Mouse (Mus musculus): ENCODE measurements around the gene Sppl2a. TPM values are rescaled to one million over a fixed set of nuclear protein-coding genes. Genes with fewer than 3 reads are reported as not detected.

The Sppl2a gene
- polyA plus RNA-seq, 1 experiment from 2014 or later: 36.4 TPM

DNA sequence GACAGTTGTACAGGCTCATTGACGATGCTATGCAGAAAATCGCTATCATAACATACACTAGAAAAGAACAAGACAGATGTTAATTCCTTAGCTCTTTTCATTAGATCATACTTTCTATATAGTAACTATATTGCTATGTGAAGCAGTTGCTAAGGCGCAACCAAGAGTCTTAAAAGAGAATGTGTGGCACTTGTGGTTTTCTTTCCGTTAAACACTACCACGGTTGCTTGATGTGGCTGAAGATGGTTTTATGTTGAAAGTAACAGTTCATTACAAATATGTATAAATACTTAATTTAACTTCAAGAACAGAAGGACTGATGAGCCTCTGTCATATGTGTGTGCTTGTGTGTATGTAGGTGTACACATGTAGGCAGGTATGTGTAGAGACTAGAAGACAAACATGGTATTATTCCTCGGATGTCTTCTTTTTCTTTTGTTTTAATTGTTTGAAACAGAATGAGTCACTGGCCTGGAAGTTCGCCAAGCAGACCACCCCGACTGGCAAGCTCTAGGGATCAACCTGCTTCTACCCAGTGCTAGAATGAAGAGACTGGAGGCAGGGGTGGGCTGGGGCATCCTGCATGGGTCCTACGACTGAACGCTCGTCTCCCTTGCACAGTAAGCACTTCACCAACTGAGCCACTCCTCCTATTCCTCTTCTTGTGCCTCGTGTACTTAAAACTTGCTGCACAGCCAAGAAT, 12.5 kb downstream of the Sppl2a start:
- H3K4me2 ChIP-seq: no peak overlapping the region
- 85% methylated on average over 12 of the region's 12 CpGs for WGBS (ENCODE audit: insufficient replicate concordance)

DNA sequence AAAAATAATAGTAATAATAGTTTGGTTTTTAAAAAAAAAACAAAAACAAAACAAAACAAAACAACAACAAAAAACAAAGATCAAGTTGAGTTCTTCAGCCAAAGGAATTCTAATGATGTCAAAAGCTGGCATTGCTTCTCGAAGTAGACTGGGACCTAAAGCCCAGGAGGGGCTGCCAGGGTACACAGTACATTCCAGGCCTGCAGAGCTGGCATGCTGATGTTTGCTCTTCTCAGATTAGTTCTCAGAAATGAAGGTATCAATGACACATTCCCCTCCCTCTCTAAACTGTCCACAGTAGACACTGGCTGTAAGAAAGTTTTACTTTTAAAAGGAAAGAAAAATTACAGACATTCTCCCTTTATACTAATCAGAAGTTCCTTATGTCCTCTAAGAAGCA, 16.8 kb downstream of the Sppl2a start:
- H3K4me2 ChIP-seq: no peak overlapping the region
- no peak overlapping the region for H3K27ac ChIP-seq (ENCODE audit: low read depth, low read length)
- no peaks in the 10 kb centered on the region for H3K4me1 ChIP-seq (ENCODE audit: control insufficient read depth, insufficient read depth, low read length)
- ATAC-seq (replicated peaks; ENCODE audit: insufficient number of reproducible peaks, low FRiP score, low TSS enrichment): no peak
- H3K9me3 ChIP-seq (replicated peaks; ENCODE audit: control insufficient read depth, low read length): no peaks in the 10 kb centered on the region
- WGBS (ENCODE audit: insufficient replicate concordance): 64% methylated on average over 1 of the region's 1 CpGs
- H3K27me3 ChIP-seq (ENCODE audit: control insufficient read depth, insufficient read depth, low read length): no peaks in the 10 kb centered on the region
- no peak overlapping the region for H3K9ac ChIP-seq (ENCODE audit: low read depth, low read length)
- peaks cover 8% of the 10 kb centered on the region for H3K36me3 ChIP-seq (ENCODE audit: control insufficient read depth, insufficient read depth, low read length)
- H3K4me3 ChIP-seq (ENCODE audit: low read depth, low read length): no peak overlapping the region

More for the DNA sequence above, 12.5 kb downstream of the Sppl2a start:
- Histone ChIP-seq H3K4me3 (ENCODE audit: low read depth, low read length) (no peak overlapping the region), H3K36me3 (ENCODE audit: control insufficient read depth, insufficient read depth, low read length) (peaks cover 10% of the 10 kb centered on the region), H3K9ac (ENCODE audit: low read depth, low read length) (no peak overlapping the region), H3K27me3 (ENCODE audit: control insufficient read depth, insufficient read depth, low read length) (no peaks in the 10 kb centered on the region), H3K4me1 (ENCODE audit: control insufficient read depth, insufficient read depth, low read length) (no peaks in the 10 kb centered on the region), H3K9me3 (replicated peaks; ENCODE audit: control insufficient read depth, low read length) (no peaks in the 10 kb centered on the region), H3K27ac (ENCODE audit: low read depth, low read length) (no peak overlapping the region)
- ATAC-seq (replicated peaks; ENCODE audit: insufficient number of reproducible peaks, low FRiP score, low TSS enrichment): no peak

DNA sequence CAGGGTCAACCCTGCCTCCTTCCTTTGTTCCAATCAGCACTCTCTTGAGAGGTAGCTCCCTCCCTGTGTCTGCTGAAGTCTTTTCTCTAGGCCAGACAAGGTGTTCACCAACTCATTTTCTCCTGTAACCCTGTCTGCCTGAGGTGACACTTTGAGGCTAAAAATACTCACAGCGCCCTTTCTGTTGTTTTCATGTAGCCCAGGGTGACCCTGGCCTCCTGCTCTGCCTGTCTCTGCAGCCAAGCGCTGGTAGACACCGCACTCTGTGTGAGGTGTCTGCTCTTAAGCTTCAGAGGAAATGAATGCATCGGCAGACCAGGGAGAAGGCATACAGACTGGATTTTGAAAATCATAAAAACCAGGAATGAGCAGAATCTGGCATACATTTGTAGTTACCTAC, 18.9 kb downstream of the Sppl2a start:
- Histone ChIP-seq H3K4me1 (ENCODE audit: control insufficient read depth, insufficient read depth, low read length) (no peaks in the 10 kb centered on the region), H3K9ac (ENCODE audit: low read depth, low read length) (no peak overlapping the region), H3K4me3 (ENCODE audit: low read depth, low read length) (no peak overlapping the region), H3K27me3 (ENCODE audit: control insufficient read depth, insufficient read depth, low read length) (no peaks in the 10 kb centered on the region), H3K27ac (ENCODE audit: low read depth, low read length) (no peak overlapping the region), H3K4me2 (no peak overlapping the region), H3K9me3 (replicated peaks; ENCODE audit: control insufficient read depth, low read length) (no peaks in the 10 kb centered on the region), H3K36me3 (ENCODE audit: control insufficient read depth, insufficient read depth, low read length) (peaks cover 6% of the 10 kb centered on the region)
- WGBS (ENCODE audit: insufficient replicate concordance): 28% methylated on average over 4 of the region's 4 CpGs
- no peak for ATAC-seq (replicated peaks; ENCODE audit: insufficient number of reproducible peaks, low FRiP score, low TSS enrichment)

DNA sequence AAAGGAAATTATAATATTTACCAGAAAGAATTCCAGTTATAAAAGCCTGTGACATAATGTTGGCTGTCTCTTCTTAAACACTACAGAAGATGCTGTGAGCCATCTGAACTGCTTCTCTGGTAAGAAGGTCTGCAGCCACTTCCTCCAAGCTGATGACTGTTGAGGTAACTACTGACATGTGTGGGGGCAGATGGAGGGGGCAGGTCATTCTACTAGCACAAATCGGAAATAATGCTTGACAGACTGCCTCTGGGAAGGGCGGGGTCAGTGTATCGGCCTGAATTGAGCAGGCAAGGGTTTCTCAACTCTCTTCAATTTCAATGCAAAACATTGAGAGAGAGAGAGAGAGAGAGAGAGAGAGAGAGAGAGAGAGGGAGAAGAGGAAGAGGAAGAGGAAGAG, 28.9 kb downstream of the Sppl2a start:
- Histone ChIP-seq H3K4me3 (ENCODE audit: low read depth, low read length) (no peak overlapping the region), H3K36me3 (ENCODE audit: control insufficient read depth, insufficient read depth, low read length) (peaks cover 3% of the 10 kb centered on the region; the same call in 1 of the 2 replicates), H3K9ac (ENCODE audit: low read depth, low read length) (no peak overlapping the region), H3K27me3 (ENCODE audit: control insufficient read depth, insufficient read depth, low read length) (no peaks in the 10 kb centered on the region), H3K27ac (ENCODE audit: low read depth, low read length) (no peak overlapping the region), H3K4me1 (ENCODE audit: control insufficient read depth, insufficient read depth, low read length) (no peaks in the 10 kb centered on the region), H3K9me3 (replicated peaks; ENCODE audit: control insufficient read depth, low read length) (no peaks in the 10 kb centered on the region), H3K4me2 (no peak overlapping the region)
- ATAC-seq (replicated peaks; ENCODE audit: insufficient number of reproducible peaks, low FRiP score, low TSS enrichment): no peak
- WGBS (ENCODE audit: insufficient replicate concordance): 69% methylated on average over 3 of the region's 3 CpGs

DNA sequence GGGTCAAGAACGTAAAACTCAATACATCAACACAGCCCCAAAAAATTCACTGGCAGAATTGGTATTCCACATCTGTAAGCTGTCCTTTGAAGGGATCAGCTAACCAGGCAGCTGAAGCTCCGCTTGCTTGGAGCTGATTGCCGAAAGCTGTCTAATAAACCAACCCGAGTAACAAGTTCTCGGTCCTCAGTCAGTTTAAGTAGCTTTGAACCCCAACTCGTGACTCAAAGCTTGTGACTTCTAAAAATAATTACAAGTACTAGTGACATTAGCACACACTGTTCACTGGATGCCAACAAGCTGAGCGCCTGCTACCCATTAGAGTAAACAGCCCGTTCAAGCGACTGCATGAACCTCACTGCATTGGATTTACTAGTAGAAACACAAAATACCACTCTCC, 35.5 kb downstream of the Sppl2a start:
- 68% methylated on average over 9 of the region's 9 CpGs for WGBS (ENCODE audit: insufficient replicate concordance)
- H3K27ac ChIP-seq (ENCODE audit: low read depth, low read length): peak overlapping the region; percentile 54
- H3K27me3 ChIP-seq (ENCODE audit: control insufficient read depth, insufficient read depth, low read length): no peaks in the 10 kb centered on the region
- H3K9me3 ChIP-seq (replicated peaks; ENCODE audit: control insufficient read depth, low read length): no peaks in the 10 kb centered on the region
- H3K4me3 ChIP-seq (ENCODE audit: low read depth, low read length): no peak overlapping the region
- no peak for ATAC-seq (replicated peaks; ENCODE audit: insufficient number of reproducible peaks, low FRiP score, low TSS enrichment)
- no peak overlapping the region for H3K9ac ChIP-seq (ENCODE audit: low read depth, low read length)
- no peaks in the 10 kb centered on the region for H3K4me1 ChIP-seq (ENCODE audit: control insufficient read depth, insufficient read depth, low read length)
- no peak overlapping the region for H3K4me2 ChIP-seq
- peaks cover 5% of the 10 kb centered on the region; the same call in 1 of the 2 replicates for H3K36me3 ChIP-seq (ENCODE audit: control insufficient read depth, insufficient read depth, low read length)

DNA sequence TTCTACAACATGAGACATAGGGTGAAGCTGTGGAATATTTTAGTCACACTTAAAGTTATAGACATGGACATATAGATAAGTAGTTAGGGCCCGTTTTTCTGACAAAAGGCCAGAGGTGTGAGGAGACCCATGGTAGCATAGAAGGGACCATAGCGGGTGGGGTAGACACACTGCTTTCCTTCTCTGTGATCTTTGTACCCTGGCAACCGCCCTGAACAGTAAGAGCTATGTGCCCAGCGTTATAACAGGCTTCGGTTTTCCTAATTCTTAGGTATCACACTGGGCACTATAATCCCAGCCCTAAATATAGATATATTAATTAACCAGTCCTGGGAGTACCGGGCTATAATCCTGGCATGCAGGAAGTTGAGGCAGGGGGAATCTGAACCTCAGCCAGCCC, 36.1 kb downstream of the Sppl2a start:
- 82% methylated on average over 6 of the region's 6 CpGs for WGBS (ENCODE audit: insufficient replicate concordance)
- no peak overlapping the region for H3K9ac ChIP-seq (ENCODE audit: low read depth, low read length)
- H3K4me1 ChIP-seq (ENCODE audit: control insufficient read depth, insufficient read depth, low read length): no peaks in the 10 kb centered on the region
- no peaks in the 10 kb centered on the region for H3K27me3 ChIP-seq (ENCODE audit: control insufficient read depth, insufficient read depth, low read length)
- H3K9me3 ChIP-seq (replicated peaks; ENCODE audit: control insufficient read depth, low read length): no peaks in the 10 kb centered on the region
- no peak overlapping the region for H3K4me3 ChIP-seq (ENCODE audit: low read depth, low read length)
- no peak for ATAC-seq (replicated peaks; ENCODE audit: insufficient number of reproducible peaks, low FRiP score, low TSS enrichment)
- H3K36me3 ChIP-seq (ENCODE audit: control insufficient read depth, insufficient read depth, low read length): peaks cover 2% of the 10 kb centered on the region; the same call in 1 of the 2 replicates
- H3K27ac ChIP-seq (ENCODE audit: low read depth, low read length): peak overlapping the region; percentile 54; the same call in 1 of the 2 replicates
- no peak overlapping the region for H3K4me2 ChIP-seq

DNA sequence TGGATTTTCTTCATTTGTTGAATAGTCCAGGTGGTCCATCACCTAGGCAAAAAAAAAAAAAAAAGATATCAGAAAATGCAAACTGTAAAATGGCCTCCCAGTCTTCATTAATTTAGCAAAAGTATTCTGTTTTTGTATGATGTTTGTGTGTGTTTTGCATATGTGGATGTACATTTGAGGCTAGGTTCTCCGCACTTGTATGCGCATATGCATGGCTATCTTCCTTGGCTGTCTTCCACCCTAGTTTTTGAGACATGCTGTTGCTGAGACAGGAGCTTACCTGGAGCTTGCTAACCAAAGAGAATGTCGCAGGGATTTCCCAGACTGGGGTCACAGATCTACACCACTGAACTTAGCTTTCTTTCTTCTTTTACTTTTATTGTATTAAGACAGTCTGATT, 38.8 kb downstream of the Sppl2a start:
- 95% methylated on average over 3 of the region's 3 CpGs for WGBS (ENCODE audit: insufficient replicate concordance)
- Histone ChIP-seq H3K36me3 (ENCODE audit: control insufficient read depth, insufficient read depth, low read length) (peaks cover 2% of the 10 kb centered on the region; the same call in 1 of the 2 replicates), H3K9ac (ENCODE audit: low read depth, low read length) (no peak overlapping the region), H3K27me3 (ENCODE audit: control insufficient read depth, insufficient read depth, low read length) (no peaks in the 10 kb centered on the region), H3K4me1 (ENCODE audit: control insufficient read depth, insufficient read depth, low read length) (no peaks in the 10 kb centered on the region), H3K9me3 (replicated peaks; ENCODE audit: control insufficient read depth, low read length) (no peaks in the 10 kb centered on the region), H3K27ac (ENCODE audit: low read depth, low read length) (no peak overlapping the region), H3K4me2 (no peak overlapping the region), H3K4me3 (ENCODE audit: low read depth, low read length) (no peak overlapping the region)
- ATAC-seq (replicated peaks; ENCODE audit: insufficient number of reproducible peaks, low FRiP score, low TSS enrichment): no peak

DNA sequence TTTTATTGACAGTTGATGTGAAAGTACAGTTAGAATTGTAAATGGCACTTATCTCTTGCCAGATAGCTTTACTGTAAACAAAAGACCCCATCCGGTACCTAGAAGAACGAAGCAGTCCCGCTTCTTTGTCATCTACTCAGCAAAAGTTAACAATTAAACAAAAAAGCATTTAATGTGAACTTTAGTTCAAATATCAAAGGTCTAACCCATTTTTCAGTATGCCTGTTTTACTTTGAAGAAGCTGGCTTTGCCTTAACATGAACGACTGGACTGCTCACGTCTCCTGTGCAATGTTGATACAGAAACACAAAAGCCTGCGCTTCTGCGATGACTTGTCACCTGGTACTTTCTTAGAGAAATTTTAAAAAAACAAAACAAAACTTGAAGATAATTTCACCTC, 40.7 kb downstream of the Sppl2a start:
- Histone ChIP-seq H3K36me3 (ENCODE audit: control insufficient read depth, insufficient read depth, low read length) (peaks cover 2% of the 10 kb centered on the region; the same call in 1 of the 2 replicates), H3K9me3 (replicated peaks; ENCODE audit: control insufficient read depth, low read length) (no peaks in the 10 kb centered on the region), H3K27me3 (ENCODE audit: control insufficient read depth, insufficient read depth, low read length) (no peaks in the 10 kb centered on the region), H3K4me3 (ENCODE audit: low read depth, low read length) (no peak overlapping the region), H3K4me1 (ENCODE audit: control insufficient read depth, insufficient read depth, low read length) (no peaks in the 10 kb centered on the region), H3K9ac (ENCODE audit: low read depth, low read length) (no peak overlapping the region), H3K27ac (ENCODE audit: low read depth, low read length) (no peak overlapping the region), H3K4me2 (no peak overlapping the region)
- no peak for ATAC-seq (replicated peaks; ENCODE audit: insufficient number of reproducible peaks, low FRiP score, low TSS enrichment)
- WGBS (ENCODE audit: insufficient replicate concordance): 64% methylated on average over 7 of the region's 7 CpGs

DNA sequence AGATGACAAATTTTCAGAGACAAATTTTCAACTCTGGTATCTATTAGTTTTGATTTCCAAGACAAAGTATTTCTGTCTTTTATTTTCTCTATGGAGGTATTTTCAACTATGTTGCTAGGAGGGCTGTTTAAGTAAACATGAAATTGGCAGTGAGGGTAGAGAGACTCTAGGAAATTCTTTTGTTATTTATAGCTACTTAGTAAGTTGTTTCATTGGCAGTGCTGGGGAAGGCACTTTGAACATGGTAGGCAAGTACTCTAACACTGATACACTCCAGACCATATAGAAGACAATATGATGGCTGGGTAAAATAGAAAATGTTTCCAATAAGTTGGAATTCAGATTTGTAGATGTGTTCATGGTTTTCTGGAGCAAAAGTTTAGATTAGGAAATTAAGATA, 41.3 kb downstream of the Sppl2a start:
- Histone ChIP-seq H3K4me3 (ENCODE audit: low read depth, low read length) (no peak overlapping the region), H3K36me3 (ENCODE audit: control insufficient read depth, insufficient read depth, low read length) (peaks cover 2% of the 10 kb centered on the region; the same call in 1 of the 2 replicates), H3K4me1 (ENCODE audit: control insufficient read depth, insufficient read depth, low read length) (no peaks in the 10 kb centered on the region), H3K9me3 (replicated peaks; ENCODE audit: control insufficient read depth, low read length) (no peaks in the 10 kb centered on the region), H3K27ac (ENCODE audit: low read depth, low read length) (no peak overlapping the region), H3K27me3 (ENCODE audit: control insufficient read depth, insufficient read depth, low read length) (no peaks in the 10 kb centered on the region), H3K4me2 (no peak overlapping the region), H3K9ac (ENCODE audit: low read depth, low read length) (no peak overlapping the region)
- no peak for ATAC-seq (replicated peaks; ENCODE audit: insufficient number of reproducible peaks, low FRiP score, low TSS enrichment)

Data from heart, embryonic 11.5 days (tissue).